In the genomic region with DNA sequence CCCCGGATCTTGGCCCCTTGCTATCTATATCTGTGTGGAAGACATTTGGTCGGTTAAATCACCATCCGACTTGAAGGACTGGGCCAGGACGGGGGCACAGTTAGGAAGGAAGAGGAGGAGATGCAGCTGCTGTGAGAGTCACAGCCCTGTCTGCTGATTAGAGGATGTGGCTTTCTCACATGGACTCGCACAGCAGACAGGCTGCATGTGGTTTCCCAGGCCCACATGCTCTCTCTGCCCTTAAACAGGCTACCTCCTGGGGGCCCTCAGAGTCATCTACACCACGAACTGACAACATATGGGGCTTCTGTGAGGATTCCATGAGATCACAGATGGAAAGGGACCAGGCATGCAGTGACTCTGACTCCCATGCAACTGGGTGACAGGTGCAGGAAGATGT, we compare ENCODE assay signal across 10 mouse cellular contexts.
DNase-seq lines count a peak whose midpoint lies in the region; ATAC-seq and TF ChIP-seq lines count a peak whose summit lies in the region.
"Had no signal": no experiment of that assay in that cellular context is flagged by ENCODE, and none has a peak within 500 bp of the region (broad histone marks: within the 10 kb centered on the region; RNA-seq: fewer than 3 reads in every experiment).

No protein-coding gene starts in this region.

- no peak overlapping the region for H3K4me2 ChIP-seq in heart, embryonic 16.5 days (ENCODE audit: low read depth, low read length)
- H3K4me2 ChIP-seq in forebrain, embryonic 15.5 days (replicated peaks): no peak overlapping the region
- H3K4me2 ChIP-seq: lung, embryonic 15.5 days had no signal

- H3K27me3 ChIP-seq in cerebellum, adult 2 months (ENCODE audit: control insufficient read depth, insufficient read depth, low read length): no peaks in the 10 kb centered on the region
- H3K27me3 ChIP-seq in heart, embryonic 16.5 days (ENCODE audit: control insufficient read depth, insufficient read depth, low read length): no peaks in the 10 kb centered on the region
- peaks cover 5% of the 10 kb centered on the region for H3K27me3 ChIP-seq in megakaryocyte, embryonic 14.5 days (replicated peaks)
- no peaks in the 10 kb centered on the region for H3K27me3 ChIP-seq in forebrain, embryonic 15.5 days
- H3K27me3 ChIP-seq: embryonic facial prominence, embryonic 13.5 days; lung, embryonic 15.5 days had no signal

- 39% methylated on average over 6 of the region's 6 CpGs for WGBS in cerebellum, adult 2 months
- WGBS in heart, embryonic 16.5 days: 46% methylated on average over 6 of the region's 6 CpGs
- WGBS in forebrain, embryonic 15.5 days: 66% methylated on average over 6 of the region's 6 CpGs

- H3K36me3 ChIP-seq in heart, embryonic 16.5 days (ENCODE audit: control insufficient read depth, insufficient read depth): no peaks in the 10 kb centered on the region
- peaks cover 9% of the 10 kb centered on the region for H3K36me3 ChIP-seq in megakaryocyte, embryonic 14.5 days (replicated peaks; ENCODE audit: low read length)
- H3K36me3 ChIP-seq in forebrain, embryonic 15.5 days: no peaks in the 10 kb centered on the region
- H3K36me3 ChIP-seq: embryonic facial prominence, embryonic 13.5 days; lung, embryonic 15.5 days had no signal

- no peak for TF ChIP-seq POLR2A in cerebellum, adult 2 months (IDR thresholded peaks at IDR 0.05; ENCODE audit: borderline replicate concordance, insufficient read depth, low read length)

- peaks cover 4% of the 10 kb centered on the region for H3K4me1 ChIP-seq in cerebellum, adult 2 months (ENCODE audit: control insufficient read depth, insufficient read depth, low read length)
- H3K4me1 ChIP-seq in heart, embryonic 16.5 days (ENCODE audit: control insufficient read depth, insufficient read depth, low read length): peaks cover 17% of the 10 kb centered on the region
- H3K4me1 ChIP-seq in megakaryocyte, embryonic 14.5 days: peaks cover 47% of the 10 kb centered on the region
- H3K4me1 ChIP-seq in forebrain, embryonic 15.5 days: no peaks in the 10 kb centered on the region

- H3K4me3 ChIP-seq in cerebellum, adult 2 months (replicated peaks; ENCODE audit: insufficient read depth, low read depth, low read length): no peak overlapping the region
- no peak overlapping the region for H3K4me3 ChIP-seq in heart, embryonic 16.5 days (ENCODE audit: low read length)
- peak overlapping the region; percentile 80 for H3K4me3 ChIP-seq in megakaryocyte, embryonic 14.5 days (replicated peaks)
- H3K4me3 ChIP-seq in forebrain, embryonic 15.5 days: no peak overlapping the region
- H3K4me3 ChIP-seq: embryonic facial prominence, embryonic 13.5 days; lung, embryonic 15.5 days had no signal

- no peak overlapping the region for H3K9ac ChIP-seq in heart, embryonic 16.5 days (ENCODE audit: low read length)
- no peak overlapping the region for H3K9ac ChIP-seq in forebrain, embryonic 15.5 days (replicated peaks)
- H3K9ac ChIP-seq: embryonic facial prominence, embryonic 13.5 days; lung, embryonic 15.5 days had no signal

- no peaks in the 10 kb centered on the region for H3K9me3 ChIP-seq in heart, embryonic 16.5 days (replicated peaks; ENCODE audit: control insufficient read depth, low read length)
- peaks cover 9% of the 10 kb centered on the region for H3K9me3 ChIP-seq in megakaryocyte, embryonic 14.5 days
- H3K9me3 ChIP-seq in forebrain, embryonic 15.5 days: no peaks in the 10 kb centered on the region
- H3K9me3 ChIP-seq: embryonic facial prominence, embryonic 13.5 days; lung, embryonic 15.5 days had no signal

- ATAC-seq in heart, embryonic 16.5 days (replicated peaks; ENCODE audit: extremely low read depth, insufficient read depth, low FRiP score): peak; percentile 70
- ATAC-seq in forebrain, embryonic 15.5 days (replicated peaks): no peak

- no peak overlapping the region for H3K27ac ChIP-seq in cerebellum, adult 2 months (ENCODE audit: insufficient read depth, low read length)
- no peak overlapping the region; the same call in 1 of the 2 replicates for H3K27ac ChIP-seq in heart, embryonic 16.5 days (ENCODE audit: low read length)
- H3K27ac ChIP-seq in forebrain, embryonic 15.5 days (replicated peaks): no peak overlapping the region
- H3K27ac ChIP-seq: embryonic facial prominence, embryonic 13.5 days; lung, embryonic 15.5 days had no signal

- TF ChIP-seq CTCF in cerebellum, adult 2 months (IDR thresholded peaks at IDR 0.05; ENCODE audit: borderline replicate concordance, insufficient read depth, low read depth, low read length): no peak

- peak; percentile 30 to 51 for DNase-seq in cerebellum, adult 2 months
- DNase-seq in cerebellum, adult 11 months: no peak
- DNase-seq in 416B (ENCODE audit: low read depth) (peak; percentile 98), adipocyte (ENCODE audit: low spot score) (no peak)
- DNase-seq in thymus, postnatal 4 days: peak; percentile 70

Comparison
In these comparisons a context has a peak if more than half of its experiments do, and no peak if none do; other contexts are left out.
1. DNase-seq: peak in cerebellum, adult 2 months (2 of 2), 416B (single experiment) and thymus, postnatal 4 days (single experiment); none in cerebellum, adult 11 months (single experiment) and adipocyte (single experiment).